Mouse (Mus musculus) forebrain, embryonic 13.5 days (tissue): ENCODE results near the gene Rfesd. TPM values are rescaled to one million over a fixed set of nuclear protein-coding genes. Genes with fewer than 3 reads are reported as not detected.

ENCODE experiments used
- ATAC-seq: fragments of 200-750 bp; cut with Nextera tagmentation; 2 replicates; pipeline ENCODE4 v1.8.0; 2017
- H3K27ac ChIP-seq: fragments of 300-500 bp; sonication (generic); 2 replicates; pipeline ENCODE4 v1.5.1; 2015; ENCODE audit warnings: inconsistent platforms, mild to moderate bottlenecking, moderate library complexity
- H3K27me3 ChIP-seq: fragments of 300-500 bp; sonication (generic); 2 replicates; pipeline ENCODE4 v1.6.1; 2015; ENCODE audit warnings: mild to moderate bottlenecking, inconsistent platforms
- H3K36me3 ChIP-seq: fragments of 300-500 bp; sonication (generic); 2 replicates; pipeline ENCODE4 v1.6.1; 2015; ENCODE audit warnings: mild to moderate bottlenecking, inconsistent platforms; ENCODE audit not compliant: poor library complexity, severe bottlenecking
- H3K4me1 ChIP-seq: fragments of 300-500 bp; sonication (generic); 2 replicates; pipeline ENCODE4 v1.6.1; 2015; ENCODE audit warnings: inconsistent platforms
- H3K4me2 ChIP-seq: fragments of 300-500 bp; sonication (generic); 2 replicates; pipeline ENCODE4 v1.6.1; 2015; ENCODE audit warnings: inconsistent platforms, mild to moderate bottlenecking, moderate library complexity
- H3K4me3 ChIP-seq: fragments of 300-500 bp; sonication (generic); 2 replicates; pipeline ENCODE4 v1.5.1; 2015; ENCODE audit warnings: mild to moderate bottlenecking, inconsistent platforms
- H3K9ac ChIP-seq: fragments of 300-500 bp; sonication (generic); 2 replicates; pipeline ENCODE4 v1.6.1; 2015; ENCODE audit warnings: mild to moderate bottlenecking, inconsistent platforms
- H3K9me3 ChIP-seq: fragments of 300-500 bp; sonication (generic); replicated peaks from 2 replicates; pipeline ENCODE4 v1.6.1; 2016; ENCODE audit warnings: inconsistent platforms
- WGBS: fragments of 180-500 bp; shearing (Covaris S2); methylation state at CpG from one replicate; pipeline ENCODE4 v1.1.7; 2015; 5-methylcytosine and 5-hydroxymethylcytosine counted together
- polyA plus RNA-seq: library from polyadenylated mRNA; unstranded; fragments of >200 nt; fragmentation: Nextera tagmentation; extraction: Ambion mirVana; gene quantifications from 2 replicates; pipeline ENCODE4 v1.2.1, GENCODE M21; 2015

Gene Rfesd
- 19.0 and 19.8 TPM in 2 replicates for polyA plus RNA-seq

GRCm38 (mm10) chr13:76017974-76018843 lies at the start of gene Rfesd:
TSS of gene Rfesd (minus strand) at chr13:76018719.
- Histone ChIP-seq H3K4me3 (peak within 1 kb of the TSS; percentile 69), H3K4me2 (peak within 1 kb of the TSS; percentile 71), H3K9me3 (no peaks in the 10 kb centered on the region), H3K4me1 (peaks cover 8% of the 10 kb centered on the region), H3K27me3 (no peaks in the 10 kb centered on the region), H3K36me3 (no peaks in the 10 kb centered on the region), H3K27ac (peak within 1 kb of the TSS; percentile 84), H3K9ac (peak within 1 kb of the TSS; percentile 83)
- ATAC-seq: peak; percentile 100
- WGBS: 1% methylated on average over 50 of the region's 50 CpGs

GRCm38 (mm10) chr13:76064363-76064945 lies 45.9 kb upstream of the Rfesd start:
- Histone ChIP-seq H3K27me3 (no peaks in the 10 kb centered on the region), H3K4me3 (no peak overlapping the region), H3K9ac (no peak overlapping the region), H3K36me3 (peaks cover 10% of the 10 kb centered on the region), H3K4me2 (no peak overlapping the region), H3K9me3 (no peaks in the 10 kb centered on the region), H3K4me1 (no peaks in the 10 kb centered on the region), H3K27ac (no peak overlapping the region)
- 0 out of 2 replicates have a peak, but pooled peaks have one; percentile 10 for ATAC-seq
- WGBS: 87% methylated on average over 13 of the region's 13 CpGs

GRCm38 (mm10) chr13:76063548-76063947 lies 45.0 kb upstream of the Rfesd start:
- Histone ChIP-seq H3K27me3 (no peaks in the 10 kb centered on the region), H3K4me3 (no peak overlapping the region), H3K9ac (no peak overlapping the region), H3K4me2 (no peak overlapping the region), H3K9me3 (no peaks in the 10 kb centered on the region), H3K4me1 (no peaks in the 10 kb centered on the region), H3K27ac (no peak overlapping the region), H3K36me3 (peaks cover 10% of the 10 kb centered on the region)
- 93% methylated on average over 4 of the region's 4 CpGs for WGBS
- no peak for ATAC-seq

GRCm38 (mm10) chr13:76062569-76062968 lies 44.0 kb upstream of the Rfesd start:
- 96% methylated on average over 3 of the region's 3 CpGs for WGBS
- Histone ChIP-seq H3K27me3 (peaks cover 9% of the 10 kb centered on the region; the same call in 1 of the 2 replicates), H3K36me3 (peaks cover 10% of the 10 kb centered on the region), H3K9ac (no peak overlapping the region), H3K4me3 (no peak overlapping the region), H3K4me2 (no peak overlapping the region), H3K9me3 (no peaks in the 10 kb centered on the region), H3K4me1 (no peaks in the 10 kb centered on the region), H3K27ac (no peak overlapping the region)
- ATAC-seq: no peak

- no peaks in the 10 kb centered on the region for H3K9me3 ChIP-seq
- no peak overlapping the region for H3K4me3 ChIP-seq
- no peaks in the 10 kb centered on the region for H3K4me1 ChIP-seq
- ATAC-seq: no peak
- WGBS: 90% methylated on average over 3 of the region's 3 CpGs
- no peak overlapping the region for H3K27ac ChIP-seq
- H3K36me3 ChIP-seq: peaks cover 10% of the 10 kb centered on the region
- no peak overlapping the region for H3K9ac ChIP-seq
- peaks cover 12% of the 10 kb centered on the region; the same call in 1 of the 2 replicates for H3K27me3 ChIP-seq
- H3K4me2 ChIP-seq: no peak overlapping the region
Measured at GRCm38 (mm10) chr13:76062126-76062525, 43.6 kb upstream of the Rfesd start.

DNA sequence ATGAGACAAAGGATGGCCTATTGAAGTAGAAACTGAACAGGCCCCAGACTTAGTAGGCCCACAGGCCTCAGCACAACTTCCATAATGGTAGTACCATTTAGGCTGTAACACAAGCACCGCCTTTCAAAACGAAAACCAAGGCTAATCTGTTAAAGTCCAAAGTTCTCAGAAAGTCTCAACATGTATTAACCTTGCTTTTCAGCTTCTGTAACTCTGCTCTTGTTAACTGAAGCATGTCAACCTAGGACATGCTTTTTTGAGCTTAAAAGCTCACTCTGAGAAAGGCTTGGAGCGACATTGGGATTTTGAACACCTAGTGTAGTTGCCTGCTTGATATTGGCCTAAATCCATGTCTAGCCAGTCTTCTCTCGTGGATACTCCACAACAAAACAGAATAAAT lies 41.1 kb upstream of the Rfesd start:
- Histone ChIP-seq H3K9me3 (no peaks in the 10 kb centered on the region), H3K4me1 (peaks cover 17% of the 10 kb centered on the region), H3K4me2 (no peak overlapping the region), H3K27me3 (peaks cover 37% of the 10 kb centered on the region), H3K27ac (no peak overlapping the region), H3K9ac (no peak overlapping the region), H3K36me3 (peaks cover 7% of the 10 kb centered on the region), H3K4me3 (no peak overlapping the region)
- 85% methylated on average over 4 of the region's 4 CpGs for WGBS
- no peak for ATAC-seq

DNA sequence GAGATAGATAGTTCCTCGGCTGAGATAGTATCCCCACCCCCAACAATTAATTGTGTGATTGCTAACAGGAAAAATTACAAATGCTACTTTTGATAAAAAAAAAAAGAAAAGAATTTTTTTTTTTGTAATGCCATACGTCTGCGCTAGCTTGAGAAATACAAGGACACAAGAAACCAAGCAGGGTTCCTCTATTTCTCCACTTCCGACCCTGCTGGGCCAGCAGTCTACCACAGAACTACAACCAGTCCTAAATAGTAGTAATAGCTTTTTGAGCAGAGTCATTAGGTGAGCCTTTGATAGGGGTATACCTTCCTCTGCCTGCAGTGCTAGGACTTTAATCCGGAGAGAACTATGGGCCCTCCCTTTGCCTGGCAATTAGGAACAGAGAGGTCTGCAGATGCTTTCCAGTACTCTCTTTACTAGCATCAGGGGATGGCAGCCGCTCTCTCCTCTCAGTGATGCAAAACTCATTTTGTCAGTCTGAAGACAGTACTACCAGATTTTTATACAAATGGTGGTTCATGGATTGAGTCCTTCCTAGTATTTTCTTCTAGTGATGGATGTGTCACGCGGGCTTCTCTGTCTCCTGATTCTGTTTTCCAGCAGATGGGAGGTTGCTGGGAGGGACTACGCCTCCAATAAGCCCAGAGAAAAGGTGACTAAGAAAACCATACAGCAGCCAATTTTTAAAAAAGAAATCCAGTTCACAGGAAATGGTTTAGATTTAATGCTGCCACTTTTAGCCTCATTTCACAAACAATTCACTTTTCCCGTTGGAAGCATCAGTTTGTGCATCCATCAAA lies 38.9 kb upstream of the Rfesd start:
- 70% methylated on average over 10 of the region's 10 CpGs for WGBS
- Histone ChIP-seq H3K4me2 (peak overlapping the region; percentile 100), H3K27me3 (peaks cover 56% of the 10 kb centered on the region), H3K27ac (no peak overlapping the region), H3K4me3 (no peak overlapping the region), H3K9ac (no peak overlapping the region), H3K4me1 (peaks cover 17% of the 10 kb centered on the region), H3K9me3 (no peaks in the 10 kb centered on the region), H3K36me3 (0 out of 2 replicates have a peak, but pooled peaks cover 2% of the 10 kb centered on the region)
- ATAC-seq: no peak

- Histone ChIP-seq H3K9me3 (no peaks in the 10 kb centered on the region), H3K27ac (no peak within 1 kb of the TSS), H3K36me3 (no peaks in the 10 kb centered on the region), H3K27me3 (peaks cover 57% of the 10 kb centered on the region), H3K4me3 (peak within 1 kb of the TSS; percentile 55), H3K9ac (peak within 1 kb of the TSS; percentile 66), H3K4me1 (peaks cover 17% of the 10 kb centered on the region), H3K4me2 (peak within 1 kb of the TSS; percentile 100)
- peak; percentile 2; the same call in 1 of the 2 replicates for ATAC-seq
- 14% methylated on average over 10 of the region's 10 CpGs for WGBS
Measured at GRCm38 (mm10) chr13:76056896-76057266, 38.4 kb upstream of the Rfesd start, which contains the start of gene Gpr150. TSS of gene Gpr150 (minus strand) at chr13:76056996.

DNA sequence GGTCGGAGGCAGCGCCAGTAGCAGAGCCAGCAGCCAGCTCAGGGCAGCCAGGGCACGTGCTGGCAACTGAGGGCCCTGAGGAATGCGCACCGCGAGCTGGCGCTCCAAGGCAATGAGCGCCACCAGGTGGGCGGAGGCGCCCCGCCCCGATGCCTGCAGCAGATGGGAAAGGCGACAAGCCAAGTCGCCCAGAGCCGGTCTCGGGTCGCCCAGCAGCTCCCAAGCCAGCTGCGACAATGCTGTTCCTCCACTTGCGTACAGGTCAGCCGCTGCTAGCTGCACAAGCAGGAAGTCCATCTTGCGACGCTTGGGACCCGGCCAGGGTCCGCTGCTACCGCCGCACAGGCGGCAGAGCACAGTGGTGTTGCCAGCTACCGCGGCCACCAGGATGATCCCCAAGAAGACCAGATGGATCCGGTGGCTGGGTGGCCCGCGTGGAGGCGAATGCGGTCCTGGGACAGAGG lies 37.8 kb upstream of the Rfesd start:
- Histone ChIP-seq H3K4me1 (peaks cover 17% of the 10 kb centered on the region), H3K4me3 (peak overlapping the region; percentile 55), H3K27me3 (peaks cover 57% of the 10 kb centered on the region), H3K4me2 (peak overlapping the region; percentile 100), H3K27ac (no peak overlapping the region), H3K9ac (peak overlapping the region; percentile 66), H3K36me3 (no peaks in the 10 kb centered on the region), H3K9me3 (no peaks in the 10 kb centered on the region)
- peak; percentile 95 for ATAC-seq
- WGBS: 0% methylated on average over 32 of the region's 34 CpGs

- Histone ChIP-seq H3K4me3 (peak overlapping the region; percentile 55), H3K27ac (no peak overlapping the region), H3K36me3 (no peaks in the 10 kb centered on the region), H3K9me3 (no peaks in the 10 kb centered on the region), H3K4me2 (peak overlapping the region; percentile 100), H3K4me1 (peaks cover 17% of the 10 kb centered on the region), H3K9ac (peak overlapping the region; percentile 66), H3K27me3 (peaks cover 57% of the 10 kb centered on the region)
- peak; percentile 78 for ATAC-seq
- WGBS: under 1% methylated on average over 58 of the region's 59 CpGs
Measured at GRCm38 (mm10) chr13:76055391-76056232, 37.1 kb upstream of the Rfesd start.

GRCm38 (mm10) chr13:76044971-76045370 lies 26.5 kb upstream of the Rfesd start:
- Histone ChIP-seq H3K27ac (no peak overlapping the region), H3K9ac (no peak overlapping the region), H3K36me3 (no peaks in the 10 kb centered on the region), H3K4me2 (no peak overlapping the region), H3K9me3 (no peaks in the 10 kb centered on the region), H3K4me1 (no peaks in the 10 kb centered on the region), H3K4me3 (no peak overlapping the region), H3K27me3 (no peaks in the 10 kb centered on the region)
- no peak for ATAC-seq
